Mouse (Mus musculus): ENCODE data around the gene Padi4. TPM values are rescaled to one million over a fixed set of nuclear protein-coding genes. Genes with fewer than 3 reads are reported as not detected.

Gene Padi4
- total RNA-seq, 2 experiments from 2014 or later: not detected

DNA sequence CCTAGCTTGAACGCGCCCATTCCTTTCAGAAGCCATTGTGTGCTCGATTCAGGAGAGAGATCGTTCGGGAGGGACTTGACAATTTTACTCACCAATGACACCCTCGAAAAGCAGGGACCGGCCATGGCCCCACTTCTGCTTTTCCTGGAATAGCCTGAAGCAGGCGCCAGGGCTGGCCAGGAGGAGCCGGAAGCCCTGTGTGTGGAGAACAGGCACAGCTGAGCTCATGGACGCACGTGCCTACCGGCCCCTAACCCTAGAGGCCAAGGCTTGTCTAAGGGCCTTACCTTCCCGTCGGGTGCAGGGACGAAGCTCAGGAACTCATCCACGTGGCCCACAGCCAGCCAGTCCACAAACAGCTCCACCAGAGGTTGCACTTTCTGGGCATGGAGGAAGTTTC lies 17.0 kb upstream of the Padi4 start:
- intact Hi-C loops (cut with DNase I): no loop called here
- DNase-seq (ENCODE audit: low spot score in 2 of 2): peak in 1 of 2 experiments; percentile 12

DNA sequence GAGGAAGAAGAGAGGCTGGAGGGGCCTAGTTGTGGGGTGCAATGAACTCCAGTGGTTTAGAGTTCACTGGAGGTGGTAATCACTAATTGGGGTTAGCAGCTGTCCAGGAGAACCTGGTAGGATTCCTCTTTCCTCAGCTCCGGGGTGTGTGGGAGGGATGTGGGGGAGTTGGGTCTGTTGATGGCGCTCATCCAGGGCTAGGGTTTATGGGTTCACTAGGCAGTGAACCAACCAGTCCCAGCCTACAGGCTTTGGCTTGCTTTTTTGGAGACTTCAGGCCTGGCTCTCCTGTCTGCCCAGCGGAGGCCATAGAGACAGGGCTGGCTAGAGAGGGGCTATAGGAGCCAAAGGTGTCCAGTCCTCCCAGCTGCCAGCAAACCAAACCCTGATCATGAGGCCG lies 15.9 kb upstream of the Padi4 start:
- intact Hi-C loops (cut with DNase I): loop anchor here (10.0 kb wide), 1 partner anchor 115 kb away; the partner anchor contains the start of gene Padi2

DNA sequence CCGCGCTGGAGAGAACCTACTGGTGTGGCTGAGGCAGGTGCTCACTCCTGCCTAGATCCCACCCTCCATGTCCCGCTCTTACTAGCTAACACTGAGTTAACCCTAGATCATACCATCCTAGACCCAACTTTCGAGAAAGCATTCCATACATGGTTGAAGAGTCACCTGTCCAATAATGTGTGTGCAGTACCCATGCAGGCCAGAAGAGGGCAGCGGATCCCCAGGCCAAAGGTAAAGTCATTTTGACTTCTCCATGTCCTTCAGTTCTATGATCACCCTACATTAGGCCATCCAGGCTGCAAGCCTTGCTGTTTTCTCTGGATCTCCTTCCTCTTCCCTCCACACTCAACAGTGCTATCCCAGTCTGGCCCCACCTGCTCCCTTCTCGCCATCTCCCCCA lies 14.9 kb upstream of the Padi4 start:
- DNase-seq (ENCODE audit: low spot score in 2 of 2): peak; percentile 48 to 57
- intact Hi-C loops (cut with DNase I): loop anchor here (10.0 kb wide), 1 partner anchor 116 kb away; the partner anchor contains the start of gene Padi2

More for the DNA sequence above, 15.9 kb upstream of the Padi4 start:
- DNase-seq (ENCODE audit: low spot score in 2 of 2): no peak

DNA sequence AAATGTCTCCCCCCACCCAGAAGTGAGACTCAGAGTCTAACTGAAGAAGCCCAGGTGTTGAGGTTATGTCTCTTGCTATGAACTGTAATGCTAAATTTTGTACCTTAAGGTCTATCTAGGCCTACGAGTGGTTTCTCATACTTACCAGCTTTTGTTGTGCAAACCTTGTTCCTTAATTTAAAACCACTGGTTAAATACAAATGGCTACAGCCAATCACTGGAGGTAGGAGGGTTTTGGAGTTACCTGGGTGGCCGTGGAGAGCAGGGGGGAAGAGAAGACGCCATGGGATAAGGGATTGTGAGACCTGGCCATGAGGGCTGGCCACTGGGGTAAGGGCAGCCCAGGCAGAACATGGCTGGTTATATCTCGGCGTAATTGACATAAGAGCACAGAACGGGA lies 14.2 kb upstream of the Padi4 start:
- DNase-seq (ENCODE audit: low spot score in 2 of 2): no peak
- intact Hi-C loops (cut with DNase I): loop anchor here (10.0 kb wide), 1 partner anchor 117 kb away; the partner anchor contains the start of gene Padi2

DNA sequence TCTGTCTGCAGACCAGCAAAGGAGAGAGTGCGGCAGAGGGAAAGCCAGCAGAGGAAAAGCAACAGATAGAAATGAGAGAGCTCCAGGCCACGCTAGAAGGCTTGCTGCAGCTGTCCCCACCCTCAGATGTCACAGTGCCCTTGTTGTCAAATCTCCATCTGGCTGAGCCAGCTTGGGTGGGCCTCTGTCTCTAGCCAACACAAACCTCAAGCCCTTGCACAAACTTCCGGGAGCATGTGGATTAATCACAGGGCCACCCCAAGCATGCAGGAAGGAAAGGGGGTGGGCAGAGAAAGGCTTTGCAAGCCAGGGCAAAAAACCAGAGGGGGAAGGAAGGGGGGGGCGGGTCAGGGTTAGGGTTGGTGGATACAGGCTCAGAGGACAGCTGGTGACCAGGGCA lies 13.4 kb upstream of the Padi4 start:
- intact Hi-C loops (cut with DNase I): loop anchor here (10.0 kb wide), 1 partner anchor 117 kb away; the partner anchor contains the start of gene Padi2
- no peak for DNase-seq (ENCODE audit: low spot score in 2 of 2)

DNA sequence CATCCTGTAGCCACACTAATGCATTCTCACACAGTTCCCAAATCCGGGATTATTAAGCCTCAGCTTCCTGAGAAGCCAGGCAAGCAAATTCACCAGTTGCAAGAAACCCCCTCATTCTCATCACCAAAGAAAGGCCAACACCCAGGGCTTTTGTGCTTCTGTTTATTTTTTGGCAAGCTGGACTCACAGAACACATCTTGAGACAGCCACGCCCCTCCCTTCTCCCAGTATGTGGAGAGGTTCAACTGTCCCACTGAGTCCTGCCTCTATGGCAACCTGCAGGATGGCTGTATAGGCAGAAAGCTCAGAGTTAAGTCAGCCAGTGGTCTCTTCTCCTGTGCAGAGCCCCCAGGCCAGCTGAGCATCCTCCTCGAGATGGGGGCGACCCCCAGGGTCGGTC lies 11.2 kb upstream of the Padi4 start:
- no peak for DNase-seq (ENCODE audit: low spot score in 2 of 2)
- intact Hi-C loops (cut with DNase I): loop anchor here (10.0 kb wide), 1 partner anchor 120 kb away; the partner anchor contains the start of gene Padi2

DNA sequence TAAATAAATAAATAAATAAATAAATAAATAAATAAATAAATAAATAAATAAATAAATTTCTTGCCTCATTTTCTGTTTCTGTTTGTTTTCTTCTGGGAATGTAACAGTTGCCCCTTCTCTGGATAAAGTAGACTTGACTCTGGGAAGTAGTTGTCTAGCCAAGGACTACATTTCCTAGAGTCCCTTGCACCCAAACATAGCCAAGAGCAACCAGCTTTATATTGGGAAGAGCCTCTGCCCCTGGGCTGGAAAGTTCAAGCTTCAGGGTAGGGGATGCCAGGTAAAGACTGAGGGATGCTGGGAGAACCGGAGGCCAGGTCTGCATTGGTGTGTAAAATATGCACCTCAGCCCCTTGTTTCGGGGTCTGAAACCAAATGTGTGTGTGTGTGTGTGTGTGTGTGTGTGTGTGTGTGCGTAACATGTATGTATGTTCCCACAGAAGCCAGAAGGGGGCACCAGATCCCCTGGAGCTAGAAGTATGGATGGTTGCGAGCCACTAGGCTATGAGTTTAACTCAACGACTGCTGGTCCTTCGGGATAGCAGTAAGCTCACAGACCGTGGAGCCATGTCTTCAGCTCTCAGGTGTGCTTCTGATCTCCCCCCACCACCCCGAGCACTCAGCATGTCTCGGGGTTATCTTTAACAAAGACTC lies 10.4 kb upstream of the Padi4 start:
- no peak for DNase-seq (ENCODE audit: low spot score in 2 of 2)
- intact Hi-C loops (cut with DNase I): loop anchor here (10.0 kb wide), 1 partner anchor 120 kb away; the partner anchor contains the start of gene Padi2

DNA sequence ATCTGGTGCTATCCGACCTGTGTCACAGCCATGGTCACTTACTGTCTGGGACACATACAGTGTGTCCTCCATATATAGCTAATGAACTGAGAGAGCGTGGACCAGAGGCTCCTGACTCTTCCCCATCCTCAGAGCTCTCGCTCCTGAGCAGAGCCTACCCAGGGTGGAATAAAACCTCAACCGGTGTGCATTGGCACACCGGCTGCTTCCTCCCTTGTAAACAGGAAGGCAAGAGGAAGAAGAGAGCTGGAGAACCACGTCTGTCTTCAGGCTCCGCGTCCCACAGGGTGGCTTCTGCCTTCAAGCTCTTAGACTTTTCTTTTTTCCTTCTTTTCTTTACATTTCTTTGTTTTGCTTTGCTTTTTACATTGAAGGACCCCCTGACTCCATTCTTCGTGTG lies 8.8 kb upstream of the Padi4 start:
- DNase-seq (ENCODE audit: low spot score in 2 of 2): no peak
- intact Hi-C loops (cut with DNase I): loop anchor here (10.0 kb wide), 1 partner anchor 122 kb away; the partner anchor contains the start of gene Padi2

DNA sequence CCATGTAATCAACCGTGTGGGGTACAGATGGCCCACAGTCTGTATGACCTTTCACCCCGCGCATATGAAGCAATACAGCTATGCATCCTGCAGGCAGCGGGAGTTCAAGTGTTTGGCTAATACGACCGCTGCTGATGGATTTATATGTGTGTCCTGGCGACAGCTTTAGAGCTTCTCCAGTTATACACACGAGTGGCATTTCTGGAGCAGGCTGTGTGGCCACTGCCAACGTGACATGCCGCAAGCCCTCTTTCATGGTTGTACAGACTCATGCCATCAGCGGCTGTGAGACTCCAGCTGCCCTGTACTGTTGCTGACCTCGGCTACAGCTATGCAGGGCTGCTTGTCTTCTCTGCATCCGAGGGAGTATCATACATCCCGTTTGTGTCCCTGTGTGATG lies 6.5 kb upstream of the Padi4 start:
- intact Hi-C loops (cut with DNase I): loop anchor here (10.0 kb wide), 1 partner anchor 124 kb away; the partner anchor contains the start of gene Padi2

DNA sequence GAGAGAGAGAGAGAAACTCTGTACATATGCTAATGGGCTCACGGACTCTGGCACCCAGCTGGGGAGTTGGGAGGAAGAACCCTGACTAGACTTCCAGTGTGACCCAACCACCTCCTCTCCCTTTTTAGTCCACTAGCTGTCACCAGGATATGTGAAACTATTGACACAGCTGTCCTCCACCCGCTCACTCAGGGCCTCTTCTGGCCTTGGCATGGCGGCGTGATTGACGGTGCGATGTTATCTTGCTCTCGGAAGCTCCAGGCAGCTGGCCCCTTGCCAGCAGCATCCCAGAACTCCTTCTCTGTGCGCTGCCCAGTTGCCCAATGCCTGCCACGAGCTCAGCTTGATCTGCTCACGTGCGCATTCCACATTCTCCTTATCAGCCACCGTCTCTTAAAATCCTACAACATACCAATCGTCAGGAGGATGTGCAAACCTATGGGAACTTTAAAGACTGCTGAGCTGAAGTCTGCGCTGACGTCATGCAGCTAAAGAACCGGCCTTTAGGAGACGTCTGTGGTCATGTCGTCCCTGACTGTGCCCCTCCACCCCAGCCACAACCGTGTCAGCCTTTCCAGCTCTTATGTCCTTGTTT lies 5.9 kb upstream of the Padi4 start:
- intact Hi-C loops (cut with DNase I): loop anchor here (10.0 kb wide), 1 partner anchor 125 kb away; the partner anchor contains the start of gene Padi2
- DNase-seq (ENCODE audit: low spot score in 2 of 2): no peak

More for the DNA sequence above, 6.5 kb upstream of the Padi4 start:
- no peak for DNase-seq (ENCODE audit: low spot score in 2 of 2)

DNA sequence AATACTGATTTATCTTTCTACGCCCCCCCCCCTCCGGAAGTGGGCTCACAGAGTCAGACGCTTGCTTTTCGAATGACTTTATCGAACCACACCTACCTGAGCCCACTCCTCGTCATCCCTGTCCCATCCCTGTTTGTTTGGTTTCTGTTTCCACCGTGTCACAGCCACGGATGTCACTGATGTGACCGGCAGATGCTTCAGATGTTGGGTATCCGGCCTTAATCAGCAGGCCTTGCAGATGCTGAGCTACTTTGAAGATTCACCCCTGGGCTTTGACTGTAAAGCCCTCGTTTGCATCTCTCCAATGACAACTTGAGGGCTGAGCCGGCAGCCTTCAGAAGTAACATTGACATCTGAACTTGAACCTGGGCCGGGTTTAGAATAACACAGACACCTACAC lies 2.6 kb upstream of the Padi4 start:
- DNase-seq (ENCODE audit: low spot score in 2 of 2): no peak
- intact Hi-C loops (cut with DNase I): no loop called here

DNA sequence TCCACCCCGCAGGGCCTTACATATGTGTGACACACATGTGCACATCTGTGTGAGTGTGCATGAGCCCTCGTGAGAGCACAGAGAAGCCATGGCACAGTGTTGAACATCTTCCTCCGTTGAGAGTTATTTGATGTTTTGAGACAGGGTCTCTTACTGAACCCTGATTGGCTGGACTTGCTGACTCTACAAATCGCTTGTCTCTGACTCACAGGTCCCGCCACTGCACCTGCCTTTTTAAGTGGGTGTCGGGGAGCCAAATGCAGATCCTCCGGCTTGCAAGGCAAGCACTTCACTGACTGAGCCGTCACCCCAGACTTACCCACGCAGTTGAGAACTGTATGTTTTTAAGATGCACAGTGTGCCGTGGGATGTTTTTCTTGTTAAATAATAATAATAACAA lies 1.8 kb upstream of the Padi4 start:
- intact Hi-C loops (cut with DNase I): no loop called here
- DNase-seq (ENCODE audit: low spot score in 2 of 2): no peak

DNA sequence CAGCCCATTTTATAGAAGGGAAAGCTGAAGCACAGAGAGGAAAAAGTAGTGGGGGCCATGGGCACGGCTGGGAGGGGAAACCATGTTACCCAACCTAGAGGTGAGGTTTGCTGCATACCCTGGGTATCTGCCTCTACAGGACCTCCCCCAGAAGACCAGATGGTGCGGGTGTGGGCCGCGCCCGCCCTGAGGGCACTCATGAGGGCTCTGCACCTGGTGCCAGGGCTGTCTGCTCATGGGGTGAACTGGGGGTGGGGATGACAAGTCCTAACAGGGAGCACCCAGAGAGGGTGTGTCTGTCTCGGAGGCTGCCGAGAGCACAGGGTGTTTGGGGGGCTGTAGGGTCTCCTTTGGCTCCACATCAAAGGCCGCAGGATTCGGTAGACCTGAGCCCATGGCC lies 857 bp upstream of the Padi4 start:
- intact Hi-C loops (cut with DNase I): no loop called here
- DNase-seq (ENCODE audit: low spot score in 2 of 2): no peak

DNA sequence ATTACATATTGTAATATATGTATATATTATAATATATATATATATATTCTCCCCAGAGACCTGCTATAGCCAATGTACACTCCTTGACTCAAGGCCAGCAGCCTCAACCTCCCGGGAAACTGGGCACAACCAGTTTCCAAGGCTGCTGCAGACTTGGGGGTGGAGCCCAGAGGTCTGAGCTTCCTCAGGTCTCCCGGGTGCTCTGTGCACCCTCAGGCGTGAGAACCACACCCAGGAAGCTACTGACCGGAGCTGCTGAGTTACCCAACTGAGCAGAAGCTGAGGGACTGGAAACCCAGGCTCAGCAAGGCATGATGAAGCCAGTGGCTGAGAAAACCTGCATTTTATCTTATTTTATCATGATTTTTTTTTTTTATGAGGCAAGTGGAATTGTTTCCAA lies 2.9 kb downstream of the Padi4 start:
- intact Hi-C loops (cut with DNase I): no loop called here

DNA sequence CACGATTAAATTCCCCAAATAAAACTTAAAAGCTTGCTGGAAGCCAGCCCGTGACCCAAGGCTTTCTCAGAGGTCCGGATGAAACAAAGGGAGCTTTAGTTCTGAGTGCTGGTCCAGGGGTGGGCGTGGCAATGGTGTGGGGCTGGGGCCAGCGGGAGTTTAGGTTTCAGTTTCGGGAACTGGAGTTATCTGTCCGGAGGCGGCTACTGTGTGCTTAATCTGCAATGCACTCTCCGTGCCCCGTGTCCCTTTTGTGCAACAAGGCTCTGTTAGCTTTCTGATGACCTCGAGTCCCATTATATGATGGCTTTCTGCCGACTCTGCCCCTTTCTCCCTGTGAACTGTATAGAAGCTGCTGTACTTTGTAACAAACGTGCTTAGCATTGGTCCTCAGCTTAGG lies 3.6 kb downstream of the Padi4 start:
- DNase-seq (ENCODE audit: low spot score in 2 of 2): no peak
- intact Hi-C loops (cut with DNase I): no loop called here

More for the DNA sequence above, 2.9 kb downstream of the Padi4 start:
- DNase-seq (ENCODE audit: low spot score in 2 of 2): no peak

DNA sequence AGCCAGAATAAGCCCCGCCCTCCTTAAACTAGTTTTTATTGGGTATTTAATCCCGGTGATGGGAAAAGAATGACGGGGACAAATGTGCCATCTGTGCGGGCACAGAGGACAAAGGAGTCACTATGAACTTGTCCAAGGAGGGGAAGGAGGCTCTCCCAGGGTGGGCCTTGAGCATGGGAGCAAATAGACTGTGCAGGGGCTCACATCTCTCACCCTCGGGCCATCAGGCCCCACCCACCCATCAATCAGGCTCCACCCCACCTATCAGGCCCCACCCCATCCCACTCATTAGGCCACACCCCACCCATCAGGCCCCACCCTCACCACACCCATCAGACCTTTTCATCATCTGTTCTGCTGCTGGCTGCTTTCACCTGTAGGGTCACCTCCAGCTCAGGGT lies 5.1 kb downstream of the Padi4 start:
- intact Hi-C loops (cut with DNase I): no loop called here
- no peak for DNase-seq (ENCODE audit: low spot score in 2 of 2)

DNA sequence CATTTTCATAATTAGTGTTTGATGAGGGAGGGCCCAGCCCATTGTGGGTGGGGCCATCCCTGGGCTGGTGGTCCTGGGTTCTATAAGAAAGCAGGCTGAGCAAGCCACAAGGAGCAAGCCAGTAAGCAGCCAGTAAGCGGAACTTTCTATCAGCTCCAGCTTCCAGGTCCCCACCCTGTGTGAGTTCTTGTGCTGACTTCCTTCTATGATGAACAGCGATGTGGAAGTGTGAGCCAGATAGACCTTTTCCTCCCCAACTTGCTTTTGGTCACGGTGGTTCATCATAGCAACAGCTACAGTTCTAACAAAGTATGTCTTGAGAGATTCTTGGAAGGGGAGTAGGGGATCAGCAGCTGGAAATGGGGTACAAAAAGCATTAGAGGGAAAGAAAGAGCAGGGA lies 8.1 kb downstream of the Padi4 start:
- DNase-seq (ENCODE audit: low spot score in 2 of 2): no peak
- intact Hi-C loops (cut with DNase I): no loop called here

DNA sequence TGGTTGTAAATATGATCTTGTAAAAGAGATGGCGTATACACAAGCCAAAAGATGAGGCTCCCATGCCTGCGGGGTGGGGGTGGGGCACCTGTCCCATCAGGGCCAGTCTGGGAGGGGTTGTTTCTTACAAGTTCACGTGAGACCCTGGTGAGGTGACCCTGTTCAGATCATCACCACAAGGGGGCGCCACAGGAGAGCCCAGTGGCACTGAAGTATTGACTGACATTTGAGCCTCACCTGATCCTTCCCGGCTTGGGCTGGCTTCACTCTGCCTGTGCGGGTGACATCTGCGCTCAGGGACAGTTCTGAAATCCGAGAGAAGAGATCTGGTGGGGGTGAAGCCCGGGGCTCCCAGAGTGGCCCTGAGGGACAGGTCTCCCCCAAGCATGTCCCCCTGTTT lies 10.9 kb downstream of the Padi4 start:
- peak in 1 of 2 experiments; percentile 23 for DNase-seq (ENCODE audit: low spot score in 2 of 2)
- intact Hi-C loops (cut with DNase I): no loop called here

DNA sequence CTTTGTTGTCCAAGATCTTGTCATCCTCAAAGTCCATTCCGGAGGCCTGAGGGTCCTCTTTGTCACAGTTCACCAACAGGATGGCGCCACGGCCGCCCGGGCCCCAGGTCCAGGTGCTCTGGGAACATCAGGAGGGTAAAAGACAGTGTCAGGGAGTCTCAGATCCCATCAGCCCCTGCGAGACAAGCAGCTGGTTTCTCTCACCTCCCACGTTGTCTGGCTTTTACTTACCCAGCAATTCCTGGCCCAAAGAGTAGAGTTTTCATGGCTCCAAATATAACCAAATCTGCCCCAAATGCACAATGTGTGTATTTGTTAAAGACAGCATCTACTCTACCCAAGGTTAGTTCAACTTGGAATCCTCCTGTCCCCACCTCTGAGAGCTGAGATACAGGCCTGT lies 12.4 kb downstream of the Padi4 start:
- intact Hi-C loops (cut with DNase I): no loop called here
- no peak for DNase-seq (ENCODE audit: low spot score in 2 of 2)

DNA sequence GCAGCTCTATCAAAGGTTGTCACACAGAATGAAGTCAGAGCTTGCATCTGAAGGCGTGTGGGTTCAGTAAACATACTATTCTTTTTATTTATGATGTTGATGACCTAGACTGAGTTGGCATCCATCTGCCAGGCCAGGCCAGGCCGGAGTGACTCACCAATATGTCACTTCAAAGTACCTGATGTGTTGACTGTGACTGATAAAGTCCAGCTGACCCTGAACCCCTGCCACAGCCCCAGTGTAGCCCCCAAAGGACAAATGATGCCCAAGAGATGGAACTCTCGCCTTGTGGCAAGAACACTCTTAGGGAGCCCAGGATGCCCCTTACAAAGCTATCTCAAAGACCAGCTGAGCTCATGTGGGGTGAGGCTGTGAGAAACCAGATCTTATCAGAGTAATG lies 18.2 kb downstream of the Padi4 start:
- no peak for DNase-seq (ENCODE audit: low spot score in 2 of 2)
- intact Hi-C loops (cut with DNase I): no loop called here

DNA sequence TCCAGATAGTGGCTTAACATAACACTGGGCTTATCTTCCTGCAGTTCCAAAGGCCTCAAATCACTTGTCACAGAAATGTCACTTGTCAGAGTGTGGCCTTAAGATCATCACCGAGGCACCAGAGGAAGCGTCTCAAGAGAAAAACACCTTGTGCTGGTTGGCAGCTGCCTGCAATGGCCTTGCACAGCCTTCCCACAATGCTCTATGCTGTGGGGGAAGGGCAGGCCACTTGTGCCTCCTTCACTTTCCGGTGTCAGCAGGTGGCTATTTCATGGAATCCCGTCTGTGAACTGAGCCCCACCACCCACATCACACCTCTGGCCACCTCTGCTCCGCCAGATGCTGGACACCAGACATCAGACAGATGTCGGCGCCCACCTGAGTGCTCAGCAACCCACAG lies 20.7 kb downstream of the Padi4 start:
- DNase-seq (ENCODE audit: low spot score in 2 of 2): no peak
- intact Hi-C loops (cut with DNase I): no loop called here
